Mouse (Mus musculus) megakaryocyte, embryonic 14.5 days (primary cell): ENCODE measurements around the gene Gm14443.
"Not testable (repeated sequence)": the region's sequence is repeated elsewhere in the genome, so short reads cannot be mapped to it uniquely, and the experiment has no call there.

ENCODE experiments used
- FLI1 ChIP-seq: IDR thresholded peaks from 2 replicates; pipeline ENCODE4 v1.6.1; 2012; ENCODE audit warnings: low read length, inconsistent platforms, mixed read lengths
- GATA1 ChIP-seq: IDR thresholded peaks from 3 replicates; pipeline ENCODE4 v1.6.1; 2012; ENCODE audit warnings: mixed read lengths, low read length, inconsistent platforms, borderline replicate concordance

DNA sequence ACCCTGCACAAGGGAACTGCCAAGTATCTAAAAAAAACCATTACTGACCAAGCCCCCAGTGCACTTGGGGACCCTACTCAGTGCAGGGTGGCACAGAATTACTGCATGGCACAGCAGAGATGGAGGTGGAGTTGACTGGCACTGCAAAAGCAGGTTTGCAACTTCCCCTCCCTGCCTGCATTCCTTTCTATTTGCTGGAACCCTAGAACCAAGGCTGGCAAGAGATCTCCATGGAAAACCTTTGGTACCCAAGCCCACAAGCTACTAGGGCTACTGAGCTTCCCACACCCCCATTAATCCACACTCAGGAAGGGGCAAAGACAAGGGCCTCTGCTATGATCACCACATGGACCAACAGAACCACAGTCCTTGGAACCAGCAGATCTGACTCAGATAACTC lies 35.0 kb downstream of the Gm14443 start:
- TF ChIP-seq GATA1, FLI1: not testable (repeated sequence)
